Mouse (Mus musculus): ENCODE results near the gene Ung.

DNA sequence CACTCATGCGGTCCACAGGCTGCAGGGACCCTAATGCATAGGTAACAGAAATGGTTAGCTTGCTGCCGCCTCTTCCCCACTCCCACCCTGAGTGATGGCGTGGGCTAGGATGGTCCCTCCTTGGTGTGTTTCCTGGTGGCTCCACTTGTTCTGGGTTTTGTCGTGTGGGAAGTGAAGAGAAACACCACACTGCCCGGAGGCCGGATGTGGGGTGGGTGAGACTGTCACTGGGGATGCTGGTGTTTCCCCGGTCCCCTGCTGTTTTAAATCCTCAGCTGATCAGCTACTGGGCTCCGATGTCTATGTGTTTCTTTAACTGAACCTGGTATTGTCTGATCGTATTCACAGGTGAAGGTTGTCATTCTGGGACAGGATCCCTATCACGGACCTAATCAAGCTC lies 5.3 kb downstream of the Ung start:
- TF ChIP-seq CTCF (IDR thresholded peaks at IDR 0.05; ENCODE audit: low read depth) (no peak), EP300 (optimal IDR thresholded peaks at IDR 0.05) (no peak)

All from stomach, postnatal 0 days (tissue).